Mouse (Mus musculus) cortical plate, adult 2 months (tissue): ENCODE measurements at regions not wholly inside any gene's neighbourhood (a gene's known extent, or its start where the extent isn't known, plus 50 kb on each side); places are given as distances from the start of the nearest gene placed in this dataset.

Experiments used
- CTCF ChIP-seq: fragments of 200-500 bp; IDR thresholded peaks from 2 replicates; pipeline ENCODE4 v1.5.1; 2011; ENCODE audit warnings: mild to moderate bottlenecking, control low read depth, low read length; ENCODE audit not compliant: insufficient read depth; ENCODE audit errors: extremely low read depth
- POLR2A ChIP-seq: fragments of 200-500 bp; IDR thresholded peaks from 2 replicates; pipeline ENCODE4 v1.6.1; 2011; ENCODE audit warnings: mild to moderate bottlenecking, low read length, control low read depth; ENCODE audit not compliant: insufficient read depth; ENCODE audit errors: extremely low read depth

DNA sequence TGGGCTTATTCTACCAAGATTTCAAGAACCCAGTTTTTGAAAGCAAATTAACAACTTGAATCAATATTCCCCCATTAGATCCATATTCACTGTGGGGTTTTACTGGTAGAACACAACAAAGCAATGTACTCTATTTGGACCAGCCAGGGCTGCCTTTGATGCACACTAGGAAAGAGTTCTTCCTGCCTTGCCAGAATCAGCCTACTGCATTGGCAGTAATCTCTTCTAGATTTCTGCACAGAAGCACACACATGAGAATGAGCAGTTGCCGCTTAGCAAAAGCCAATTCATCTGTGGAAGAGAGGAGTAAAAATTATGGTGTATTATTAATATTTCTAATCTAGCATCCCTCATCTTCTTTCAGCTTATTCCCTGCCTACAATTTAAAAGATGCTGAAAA lies 692.4 kb downstream of the 5730522E02Rik start:
- TF ChIP-seq POLR2A = no peak
- no peak for TF ChIP-seq CTCF
